14 mouse cellular contexts compared by ENCODE assay signal in genomic region chr2:157153235-157153634, GRCm38 (mm10).
"Had no signal": no experiment of that assay in that cellular context is flagged by ENCODE, and none has a peak within 500 bp of the region (broad histone marks: within the 10 kb centered on the region; RNA-seq: fewer than 3 reads in every experiment).

No protein-coding gene starts in this region.

- DNase-seq: kidney, adult 18-20 months; kidney, adult 9 months; kidney, postnatal 14 days; kidney, postnatal 4 days; left cerebral cortex, postnatal 4 days; lung, adult 2 months; right cerebral cortex, adult 18-20 months; right cerebral cortex, postnatal 25 days; spleen, adult 18-20 months; thymus, postnatal 25 days had no signal

- ATAC-seq: inflammation-experienced regulatory T-cells, adult 6 months; intestine, embryonic 16.5 days; liver, embryonic 12.5 days; midbrain, embryonic 15.5 days had no signal
